Comparison of ENCODE assay signal across 8 mouse cellular contexts in the genomic region with DNA sequence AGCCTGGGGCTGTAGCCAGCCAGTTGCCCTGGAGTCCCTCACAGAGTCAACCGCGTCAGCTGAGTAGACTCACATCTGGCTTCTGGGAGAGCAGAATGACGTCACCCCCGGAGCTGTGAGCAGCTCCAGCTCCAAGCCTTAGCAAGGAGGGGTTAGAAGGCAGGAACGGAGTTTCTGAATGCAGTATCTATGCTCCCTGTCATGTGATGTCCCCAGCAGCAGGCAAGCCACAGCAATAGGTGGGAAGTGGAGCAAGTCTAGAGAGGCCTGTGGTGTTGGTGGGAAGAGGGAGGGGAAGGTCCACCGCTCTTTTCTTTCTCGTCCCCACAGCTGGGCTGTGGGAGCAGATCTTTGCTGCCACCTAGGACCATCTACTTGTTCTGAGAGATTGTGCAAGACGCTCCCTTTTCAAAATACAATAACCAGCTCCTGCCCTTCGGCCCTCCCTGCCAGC. TPM values are rescaled to one million over a fixed set of nuclear protein-coding genes. Genes with fewer than 3 reads are reported as not detected.
DNase-seq lines count a peak whose midpoint lies in the region; ATAC-seq and TF ChIP-seq lines count a peak whose summit lies in the region.

No protein-coding gene starts in this region.

- peak overlapping the region; percentile 59 for H3K4me2 ChIP-seq in embryonic facial prominence, embryonic 13.5 days

- intact Hi-C loops in heart, adult 2 months (cut with DNase I) = loop anchor here (5.0 kb wide), 3 partner anchors 62 to 247 kb away; a partner anchor contains a TSS
- intact Hi-C loops in left cerebral cortex, postnatal 25 days (cut with DNase I) = no loop called here

- H3K9me3 ChIP-seq in embryonic facial prominence, embryonic 13.5 days = no peaks in the 10 kb centered on the region
- no peaks in the 10 kb centered on the region for H3K9me3 ChIP-seq in megakaryocyte, embryonic 14.5 days

- WGBS in embryonic facial prominence, embryonic 13.5 days = 14% methylated on average over 9 of the region's 9 CpGs
- 3% methylated on average over 9 of the region's 9 CpGs for WGBS in heart, adult 2 months

- peaks cover 18% of the 10 kb centered on the region for H3K4me1 ChIP-seq in embryonic facial prominence, embryonic 13.5 days
- peaks cover 18% of the 10 kb centered on the region for H3K4me1 ChIP-seq in heart, adult 2 months (ENCODE audit: control insufficient read depth, insufficient read depth, low read length)
- H3K4me1 ChIP-seq in megakaryocyte, embryonic 14.5 days = peaks cover 17% of the 10 kb centered on the region

- peak; percentile 81 for ATAC-seq in embryonic facial prominence, embryonic 13.5 days (ENCODE audit: insufficient number of reproducible peaks, insufficient read depth, low FRiP score, low TSS enrichment, low read depth)

- peak; percentile 59 for TF ChIP-seq CTCF in heart, adult 2 months (IDR thresholded peaks at IDR 0.05)

- no peak for TF ChIP-seq EP300 in heart, adult 2 months (IDR thresholded peaks at IDR 0.05; ENCODE audit: insufficient read depth, low read depth, low read length)

- H3K4me3 ChIP-seq in embryonic facial prominence, embryonic 13.5 days = peak overlapping the region; percentile 30
- H3K4me3 ChIP-seq in heart, adult 2 months = peak overlapping the region; percentile 22; the same call in 1 of the 2 replicates
- H3K4me3 ChIP-seq in megakaryocyte, embryonic 14.5 days (replicated peaks) = peak overlapping the region; percentile 62

- DNase-seq in adrenal gland, adult 2 months = peak; percentile 87
- peak; percentile 78 to 86 for DNase-seq in heart, adult 2 months
- DNase-seq in kidney, adult 11 months = peak; percentile 59
- DNase-seq in left cerebral cortex, postnatal 25 days (ENCODE audit: low spot score in 2 of 2) = peak; percentile 56 to 73
- DNase-seq in right cerebral cortex, postnatal 4 days = peak; percentile 35
- no peak for DNase-seq in T-cell, adult 2 months (ENCODE audit: low spot score)

- H3K27me3 ChIP-seq in embryonic facial prominence, embryonic 13.5 days = no peaks in the 10 kb centered on the region
- H3K27me3 ChIP-seq in heart, adult 2 months (ENCODE audit: control insufficient read depth, insufficient read depth, low read length) = no peaks in the 10 kb centered on the region
- H3K27me3 ChIP-seq in megakaryocyte, embryonic 14.5 days (replicated peaks) = peaks cover 56% of the 10 kb centered on the region

- peak overlapping the region; percentile 60 for H3K27ac ChIP-seq in embryonic facial prominence, embryonic 13.5 days
- peak overlapping the region; percentile 71 for H3K27ac ChIP-seq in heart, adult 2 months

- peak; percentile 62 for TF ChIP-seq POLR2A in heart, adult 2 months (IDR thresholded peaks at IDR 0.05; ENCODE audit: insufficient read depth, low read depth, low read length)

- H3K9ac ChIP-seq in embryonic facial prominence, embryonic 13.5 days = peak overlapping the region; percentile 22
- H3K9ac ChIP-seq in heart, adult 2 months (ENCODE audit: low read depth, low read length) = peak overlapping the region; percentile 52

- no peaks in the 10 kb centered on the region for H3K79me2 ChIP-seq in heart, adult 2 months (replicated peaks; ENCODE audit: control insufficient read depth, insufficient read depth, low read length)

- H3K36me3 ChIP-seq in embryonic facial prominence, embryonic 13.5 days = no peaks in the 10 kb centered on the region
- no peaks in the 10 kb centered on the region for H3K36me3 ChIP-seq in heart, adult 2 months (ENCODE audit: control insufficient read depth, insufficient read depth, low read length)
- no peaks in the 10 kb centered on the region for H3K36me3 ChIP-seq in megakaryocyte, embryonic 14.5 days (replicated peaks; ENCODE audit: low read length)

RNA-seq across cellular contexts. Expression of a gene that starts 20.0 kb away (rescaled TPM):
- total RNA-seq in adrenal gland, adult 2 months (2021) = under 1 TPM in 1 of 2 experiments, not detected in 1; 0.10 TPM
- 0.03 TPM in 1 of 2 replicates, not detected in the other for polyA plus RNA-seq in adrenal gland, adult 2 months (2012; rRNA removed)
- polyA plus RNA-seq in embryonic facial prominence, embryonic 13.5 days (2015; fragmentation: Nextera tagmentation; extraction: Ambion mirVana) = not detected in 2 replicates
- total RNA-seq in heart, adult 2 months (2021) = under 1 TPM; 0.18 to 0.20 TPM
- polyA plus RNA-seq in heart, adult 2 months (2012; rRNA removed) = 0.08 and 0.20 TPM in 2 replicates
- total RNA-seq in left cerebral cortex, postnatal 25 days (2021) = under 1 TPM in 1 of 2 experiments, not detected in 1; 0.11 TPM
- polyA plus RNA-seq in megakaryocyte, embryonic 14.5 days (2012; ENCODE audit: insufficient read depth, low replicate concordance) = not detected in 2 replicates
